Mouse (Mus musculus): ENCODE data around the gene Mgst2. TPM values are rescaled to one million over a fixed set of nuclear protein-coding genes. Genes with fewer than 3 reads are reported as not detected.

Mgst2 gene
- polyA plus RNA-seq, 1 experiment from 2014 or later, result 4.1 TPM

GRCm38 (mm10) chr3:51638260-51638659 lies 21.9 kb upstream of the Mgst2 start:
- no peak overlapping the region for H3K4me3 ChIP-seq
- no peaks in the 10 kb centered on the region for H3K9me3 ChIP-seq
- DNase-seq (ENCODE audit: low spot score), result no peak
- 85% methylated on average over 6 of the region's 6 CpGs for WGBS
- no peaks in the 10 kb centered on the region for H3K36me3 ChIP-seq
- H3K27me3 ChIP-seq (ENCODE audit: insufficient read depth, poor library complexity, severe bottlenecking), result no peaks in the 10 kb centered on the region
- peaks cover 16% of the 10 kb centered on the region for H3K4me1 ChIP-seq
- H3K27ac ChIP-seq, result no peak overlapping the region

GRCm38 (mm10) chr3:51645484-51645883 lies 14.7 kb upstream of the Mgst2 start:
- 85% methylated on average over 6 of the region's 6 CpGs for WGBS
- Histone ChIP-seq H3K36me3 (no peaks in the 10 kb centered on the region), H3K27me3 (ENCODE audit: insufficient read depth, poor library complexity, severe bottlenecking) (no peaks in the 10 kb centered on the region), H3K4me1 (peaks cover 49% of the 10 kb centered on the region), H3K4me3 (no peak overlapping the region), H3K9me3 (no peaks in the 10 kb centered on the region), H3K27ac (peak overlapping the region; percentile 47)
- DNase-seq (ENCODE audit: low spot score), result no peak

DNA sequence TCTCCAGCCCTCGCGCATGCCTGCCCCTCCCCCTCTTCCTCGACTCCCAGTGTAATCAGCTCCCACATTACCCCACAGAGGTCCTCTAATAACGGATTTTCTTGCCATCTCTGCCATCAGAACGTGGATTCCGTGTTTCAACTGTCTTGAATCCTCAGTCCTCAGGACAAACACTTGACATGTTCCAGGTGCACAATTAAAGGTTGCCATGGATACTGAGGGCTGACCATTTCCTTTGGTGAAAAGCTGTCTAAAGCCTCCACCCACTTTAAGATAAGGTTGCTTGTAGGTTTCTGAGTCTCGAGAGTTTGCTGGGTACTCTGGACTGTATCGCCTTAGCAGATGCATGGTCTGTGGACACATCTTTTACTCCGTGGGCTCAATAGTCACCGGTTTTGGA lies 13.9 kb upstream of the Mgst2 start:
- WGBS, result 23% methylated on average over 10 of the region's 10 CpGs
- 0 out of 2 replicates have a peak overlapping the region, but pooled peaks have one; percentile 48 for H3K27ac ChIP-seq

GRCm38 (mm10) chr3:51647356-51647755 lies 12.8 kb upstream of the Mgst2 start:
- 32% methylated on average over 4 of the region's 4 CpGs for WGBS
- Histone ChIP-seq H3K27ac (0 out of 2 replicates have a peak overlapping the region, but pooled peaks have one; percentile 6), H3K36me3 (no peaks in the 10 kb centered on the region), H3K4me1 (peaks cover 61% of the 10 kb centered on the region), H3K9me3 (no peaks in the 10 kb centered on the region), H3K4me3 (no peak overlapping the region), H3K27me3 (ENCODE audit: insufficient read depth, poor library complexity, severe bottlenecking) (no peaks in the 10 kb centered on the region)
- no peak for DNase-seq (ENCODE audit: low spot score)

More for the DNA sequence above, 13.9 kb upstream of the Mgst2 start:
- no peak for DNase-seq (ENCODE audit: low spot score)
- peaks cover 58% of the 10 kb centered on the region for H3K4me1 ChIP-seq
- H3K4me3 ChIP-seq, result peak overlapping the region; percentile 15; the same call in 1 of the 2 replicates
- H3K27me3 ChIP-seq (ENCODE audit: insufficient read depth, poor library complexity, severe bottlenecking), result no peaks in the 10 kb centered on the region
- no peaks in the 10 kb centered on the region for H3K9me3 ChIP-seq
- H3K36me3 ChIP-seq, result no peaks in the 10 kb centered on the region

DNA sequence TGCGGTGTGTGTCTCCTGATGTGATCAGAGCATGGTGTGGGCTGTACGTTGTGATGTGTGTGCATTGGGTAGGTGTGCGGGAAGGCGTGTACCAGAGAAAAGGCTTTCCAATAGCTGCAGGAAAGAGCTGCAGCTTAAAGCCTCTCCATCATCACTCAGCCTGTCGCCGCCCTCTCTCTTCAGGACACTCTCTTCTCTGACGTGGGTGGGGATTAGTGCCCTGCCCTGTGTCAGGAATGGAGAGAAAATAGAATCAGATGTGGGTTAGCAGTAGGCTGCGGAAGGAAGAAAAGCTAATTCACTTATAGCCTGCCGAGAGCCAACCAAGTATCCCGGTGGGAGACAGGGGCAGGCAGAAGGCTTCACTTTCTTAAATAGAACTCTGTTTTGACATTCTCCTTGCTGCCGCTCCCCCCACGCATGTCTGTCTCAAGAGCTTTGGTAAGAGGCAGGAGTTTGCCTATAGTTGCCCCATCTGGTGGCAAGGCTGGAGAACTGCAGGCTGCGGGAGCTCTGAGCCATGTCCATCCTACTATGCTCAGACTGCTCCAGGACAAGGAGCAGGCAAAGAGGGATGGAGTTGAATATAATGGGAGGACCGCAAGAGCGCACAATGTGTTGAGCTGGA lies 12.0 kb upstream of the Mgst2 start:
- H3K36me3 ChIP-seq, result no peaks in the 10 kb centered on the region
- H3K4me1 ChIP-seq, result peaks cover 65% of the 10 kb centered on the region
- peak overlapping the region; percentile 65; the same call in 1 of the 2 replicates for H3K27ac ChIP-seq
- H3K27me3 ChIP-seq (ENCODE audit: insufficient read depth, poor library complexity, severe bottlenecking), result no peaks in the 10 kb centered on the region
- 29% methylated on average over 15 of the region's 15 CpGs for WGBS
- H3K9me3 ChIP-seq, result no peaks in the 10 kb centered on the region
- peak overlapping the region; percentile 37 for H3K4me3 ChIP-seq
- DNase-seq (ENCODE audit: low spot score), result peak; percentile 90

GRCm38 (mm10) chr3:51649426-51649825 lies 10.7 kb upstream of the Mgst2 start:
- no peak overlapping the region for H3K4me3 ChIP-seq
- H3K4me1 ChIP-seq, result peaks cover 75% of the 10 kb centered on the region
- H3K36me3 ChIP-seq, result no peaks in the 10 kb centered on the region
- H3K27ac ChIP-seq, result no peak overlapping the region
- DNase-seq (ENCODE audit: low spot score), result no peak
- 59% methylated on average over 8 of the region's 8 CpGs for WGBS
- no peaks in the 10 kb centered on the region for H3K9me3 ChIP-seq
- H3K27me3 ChIP-seq (ENCODE audit: insufficient read depth, poor library complexity, severe bottlenecking), result no peaks in the 10 kb centered on the region

DNA sequence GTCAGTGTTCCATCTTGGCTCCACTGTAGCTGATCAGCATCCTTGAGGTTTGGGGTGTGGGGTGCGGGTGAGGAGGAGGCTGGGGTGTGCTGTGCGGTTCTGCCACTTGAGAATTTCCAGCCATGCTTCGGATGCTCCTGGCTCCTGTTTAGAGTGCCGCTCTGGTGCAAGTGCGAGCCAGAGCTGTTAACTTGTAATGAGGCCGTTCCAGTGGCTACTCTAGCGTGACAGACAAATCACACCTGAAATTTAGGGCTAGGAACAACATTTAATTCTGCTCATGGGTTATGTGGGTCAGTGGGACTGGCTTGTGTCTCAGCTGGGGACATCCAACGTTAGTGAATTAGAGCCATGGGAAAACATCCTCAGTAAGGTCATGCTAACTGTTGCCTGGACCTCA lies 10.2 kb upstream of the Mgst2 start:
- Histone ChIP-seq H3K36me3 (no peaks in the 10 kb centered on the region), H3K27ac (0 out of 2 replicates have a peak overlapping the region, but pooled peaks have one; percentile 49), H3K4me3 (no peak overlapping the region), H3K9me3 (no peaks in the 10 kb centered on the region), H3K4me1 (peaks cover 75% of the 10 kb centered on the region), H3K27me3 (ENCODE audit: insufficient read depth, poor library complexity, severe bottlenecking) (no peaks in the 10 kb centered on the region)
- no peak for DNase-seq (ENCODE audit: low spot score)
- 73% methylated on average over 8 of the region's 8 CpGs for WGBS

DNA sequence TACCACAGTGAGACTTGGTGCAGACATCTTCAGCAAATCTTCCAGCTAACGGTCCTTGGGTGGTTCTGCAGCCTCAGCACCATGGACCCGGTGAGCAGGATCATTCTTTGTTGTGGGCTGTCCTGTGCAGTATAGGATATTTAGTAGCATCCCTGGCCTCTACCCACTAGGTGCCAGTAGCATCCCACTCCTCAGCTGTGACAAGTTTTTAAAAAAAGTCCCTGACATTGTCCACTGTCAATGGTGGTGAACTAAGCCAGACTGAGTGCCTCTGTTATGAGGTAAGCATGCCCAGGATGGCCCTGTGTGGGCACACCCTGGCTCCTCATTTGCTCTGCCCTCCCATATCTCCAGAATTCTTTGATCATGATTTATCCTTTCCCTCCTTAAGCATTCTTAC lies 9.0 kb upstream of the Mgst2 start:
- H3K27me3 ChIP-seq (ENCODE audit: insufficient read depth, poor library complexity, severe bottlenecking), result no peaks in the 10 kb centered on the region
- no peak overlapping the region for H3K27ac ChIP-seq
- no peak for DNase-seq (ENCODE audit: low spot score)
- WGBS, result 75% methylated on average over 2 of the region's 2 CpGs
- no peaks in the 10 kb centered on the region for H3K9me3 ChIP-seq
- no peak overlapping the region for H3K4me3 ChIP-seq
- H3K4me1 ChIP-seq, result peaks cover 79% of the 10 kb centered on the region
- no peaks in the 10 kb centered on the region for H3K36me3 ChIP-seq

GRCm38 (mm10) chr3:51652292-51652691 lies 7.9 kb upstream of the Mgst2 start:
- peak; percentile 90 for DNase-seq (ENCODE audit: low spot score)
- Histone ChIP-seq H3K9me3 (no peaks in the 10 kb centered on the region), H3K4me3 (peak overlapping the region; percentile 47), H3K4me1 (peaks cover 71% of the 10 kb centered on the region), H3K36me3 (no peaks in the 10 kb centered on the region), H3K27me3 (ENCODE audit: insufficient read depth, poor library complexity, severe bottlenecking) (no peaks in the 10 kb centered on the region), H3K27ac (peak overlapping the region; percentile 87)
- 2% methylated on average over 9 of the region's 9 CpGs for WGBS

DNA sequence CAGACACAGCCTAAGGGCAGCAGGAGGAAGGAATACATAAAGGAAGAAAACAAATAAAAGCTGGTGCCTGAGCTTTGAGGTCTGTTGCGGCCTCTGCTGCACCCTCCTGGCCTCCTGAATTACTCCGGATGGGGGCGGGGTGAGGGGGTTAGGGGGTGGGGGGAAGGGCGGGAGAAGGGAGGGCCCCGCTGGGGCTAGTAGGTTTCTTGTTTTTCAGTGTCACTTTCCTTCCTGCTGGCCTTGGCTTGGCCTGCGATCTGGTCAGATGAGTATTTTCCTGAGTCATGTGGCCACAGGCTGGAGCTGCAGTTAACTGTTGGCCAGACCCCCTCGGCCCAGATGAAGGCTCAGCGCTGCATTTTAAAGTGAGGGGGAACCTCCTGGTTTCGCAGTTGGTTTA lies 7.5 kb upstream of the Mgst2 start:
- no peaks in the 10 kb centered on the region for H3K9me3 ChIP-seq
- H3K27ac ChIP-seq, result peak overlapping the region; percentile 87
- no peaks in the 10 kb centered on the region for H3K36me3 ChIP-seq
- peak; percentile 93 for DNase-seq (ENCODE audit: low spot score)
- peak overlapping the region; percentile 47 for H3K4me3 ChIP-seq
- 3% methylated on average over 9 of the region's 9 CpGs for WGBS
- peaks cover 67% of the 10 kb centered on the region for H3K4me1 ChIP-seq
- H3K27me3 ChIP-seq (ENCODE audit: insufficient read depth, poor library complexity, severe bottlenecking), result no peaks in the 10 kb centered on the region

DNA sequence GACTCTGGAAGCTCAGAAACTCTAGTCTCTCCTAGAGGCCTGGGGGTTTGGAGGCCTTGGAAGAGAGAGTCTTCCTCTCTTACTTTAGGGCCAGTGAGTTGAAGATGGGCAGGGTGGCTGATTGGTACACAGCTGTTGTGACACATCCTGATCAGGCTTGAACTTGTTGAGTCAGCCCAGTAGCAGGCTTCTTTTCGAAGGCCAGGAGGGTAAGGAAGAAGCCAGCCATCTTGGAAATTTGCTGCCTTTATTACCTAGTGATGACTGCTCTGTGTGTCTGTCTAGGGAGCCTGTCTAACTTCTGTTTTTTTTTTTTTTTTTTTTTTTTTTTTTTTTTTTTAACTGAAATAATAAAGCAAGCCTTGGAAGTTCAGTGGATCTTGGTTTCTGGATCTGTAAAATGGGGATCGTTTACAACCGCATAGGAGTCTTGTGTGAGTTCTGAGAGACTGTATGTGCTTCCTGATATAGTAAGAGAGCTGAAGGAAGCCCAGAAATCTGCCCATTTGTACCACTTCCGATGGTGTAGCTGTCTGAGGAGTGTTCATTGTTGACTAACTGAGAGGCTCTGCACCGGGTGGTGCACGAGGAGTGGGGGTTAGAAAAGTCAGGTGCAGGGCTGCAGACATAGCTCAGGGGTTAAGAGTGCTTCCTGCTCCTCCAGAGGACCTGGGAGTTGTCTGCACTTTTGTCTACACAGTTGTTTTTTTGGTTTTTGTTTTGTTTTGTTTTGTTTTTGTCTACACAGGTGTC lies 5.7 kb upstream of the Mgst2 start:
- no peaks in the 10 kb centered on the region for H3K9me3 ChIP-seq
- H3K27ac ChIP-seq, result no peak overlapping the region
- H3K36me3 ChIP-seq, result no peaks in the 10 kb centered on the region
- no peaks in the 10 kb centered on the region for H3K27me3 ChIP-seq (ENCODE audit: insufficient read depth, poor library complexity, severe bottlenecking)
- no peak for DNase-seq (ENCODE audit: low spot score)
- peaks cover 60% of the 10 kb centered on the region for H3K4me1 ChIP-seq
- H3K4me3 ChIP-seq, result no peak overlapping the region
- WGBS, result 75% methylated on average over 6 of the region's 6 CpGs

- no peaks in the 10 kb centered on the region for H3K27me3 ChIP-seq (ENCODE audit: insufficient read depth, poor library complexity, severe bottlenecking)
- H3K4me3 ChIP-seq, result no peak overlapping the region
- H3K36me3 ChIP-seq, result no peaks in the 10 kb centered on the region
- WGBS, result 83% methylated on average over 5 of the region's 5 CpGs
- H3K4me1 ChIP-seq, result peaks cover 40% of the 10 kb centered on the region
- no peak for DNase-seq (ENCODE audit: low spot score)
- H3K9me3 ChIP-seq, result no peaks in the 10 kb centered on the region
- H3K27ac ChIP-seq, result no peak overlapping the region
Measured at GRCm38 (mm10) chr3:51659415-51659814, 745 bp upstream of the Mgst2 start.

- H3K36me3 ChIP-seq, result no peaks in the 10 kb centered on the region
- WGBS, result 81% methylated on average over 3 of the region's 3 CpGs
- H3K27me3 ChIP-seq (ENCODE audit: insufficient read depth, poor library complexity, severe bottlenecking), result no peaks in the 10 kb centered on the region
- no peak overlapping the region for H3K4me3 ChIP-seq
- H3K27ac ChIP-seq, result peak overlapping the region; percentile 37
- no peak for DNase-seq (ENCODE audit: low spot score)
- H3K4me1 ChIP-seq, result peaks cover 38% of the 10 kb centered on the region
- H3K9me3 ChIP-seq, result no peaks in the 10 kb centered on the region
Measured at GRCm38 (mm10) chr3:51660821-51661276, 689 bp downstream of the Mgst2 start.

Measured in heart, embryonic 10.5 days (tissue).